Mouse (Mus musculus) heart, postnatal 0 days (tissue): Measurements from ENCODE around the gene Ankle1.

ENCODE experiments used
- CTCF ChIP-seq: IDR thresholded peaks from 2 replicates; pipeline ENCODE4 v1.5.1; 2016; ENCODE audit warnings: antibody characterized with exemption, control low read depth, low read depth
- EP300 ChIP-seq: IDR thresholded peaks from 2 replicates; pipeline ENCODE4 v1.6.1; 2016; ENCODE audit warnings: antibody characterized with exemption, low read depth

DNA sequence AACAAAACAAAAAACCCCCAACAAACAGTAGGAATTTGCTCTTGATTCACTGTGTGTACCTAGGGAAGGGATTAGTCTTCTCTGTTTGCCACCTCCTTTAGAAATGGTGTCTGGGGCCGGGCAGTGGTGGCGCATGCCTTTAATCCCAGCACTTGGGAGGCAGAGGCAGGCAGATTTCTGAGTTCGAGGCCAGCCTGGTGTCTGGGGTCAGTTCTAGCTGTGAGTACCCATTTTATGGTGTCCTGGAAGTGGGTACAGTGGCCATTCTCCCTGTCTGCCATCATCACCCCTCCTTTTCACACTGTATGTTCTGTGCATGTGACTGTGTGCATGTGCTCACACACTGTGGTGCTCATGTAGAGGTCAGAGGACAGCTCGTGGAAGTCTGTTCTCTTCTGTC lies 2.4 kb downstream of the Ankle1 start:
- TF ChIP-seq CTCF: no peak
- no peak for TF ChIP-seq EP300
